Mouse (Mus musculus) spleen, adult 18-20 months (tissue): ENCODE results near the gene Ttc28.

ENCODE experiments used
- DNase-seq, 2 experiments: peaks; one replicate each; pipeline ENCODE4 v3.0.0; 2022; ENCODE audit warnings: mixed read lengths in 2 of 2

The Ttc28 gene

DNA sequence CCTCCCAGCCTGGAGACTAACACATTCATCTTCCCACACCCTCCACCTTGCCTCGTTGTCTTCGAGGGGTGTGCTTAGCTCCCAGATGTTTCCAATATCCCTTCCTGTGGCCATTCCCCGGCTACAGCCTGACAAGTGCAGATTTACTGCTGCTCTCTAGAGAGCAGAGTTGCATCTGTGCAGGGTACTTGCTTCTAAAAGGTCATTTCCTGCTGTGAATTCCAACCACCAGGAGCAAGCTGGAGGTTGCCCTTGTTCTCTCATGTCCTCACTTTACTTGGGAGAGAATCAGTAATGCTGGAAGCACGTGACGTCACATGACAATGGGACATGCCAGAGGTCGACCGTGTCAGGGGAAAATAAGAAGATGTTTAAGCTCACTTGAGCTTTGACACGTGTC lies 131.7 kb downstream of the Ttc28 start:
- no peak for DNase-seq

- DNase-seq: no peak
Observed at GRCm38 (mm10) chr5:111012064-111012463, 132.5 kb downstream of the Ttc28 start.

DNA sequence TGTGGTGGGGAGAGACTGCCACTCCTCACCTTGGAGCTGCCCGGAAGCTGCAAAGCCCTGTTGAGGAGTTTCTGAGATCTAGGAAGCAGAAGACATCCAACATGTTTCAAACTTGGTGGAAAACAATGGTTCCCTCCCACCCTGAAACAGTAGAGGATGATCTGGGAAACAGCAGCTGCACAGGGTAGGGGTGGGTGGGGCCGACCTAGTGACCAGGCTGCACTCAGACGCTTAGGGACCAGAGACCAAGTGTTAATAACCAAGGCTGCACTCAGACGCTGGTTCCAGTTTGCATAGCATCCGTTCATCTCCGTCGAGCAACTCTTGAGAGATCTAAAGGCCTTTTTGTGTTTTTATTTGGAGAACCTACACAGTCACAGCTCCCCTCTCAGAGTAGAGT lies 133.0 kb downstream of the Ttc28 start:
- no peak for DNase-seq

GRCm38 (mm10) chr5:111014960-111015359 lies 135.4 kb downstream of the Ttc28 start:
- no peak for DNase-seq

- no peak for DNase-seq
Observed at GRCm38 (mm10) chr5:111017319-111017718, 137.7 kb downstream of the Ttc28 start.

DNA sequence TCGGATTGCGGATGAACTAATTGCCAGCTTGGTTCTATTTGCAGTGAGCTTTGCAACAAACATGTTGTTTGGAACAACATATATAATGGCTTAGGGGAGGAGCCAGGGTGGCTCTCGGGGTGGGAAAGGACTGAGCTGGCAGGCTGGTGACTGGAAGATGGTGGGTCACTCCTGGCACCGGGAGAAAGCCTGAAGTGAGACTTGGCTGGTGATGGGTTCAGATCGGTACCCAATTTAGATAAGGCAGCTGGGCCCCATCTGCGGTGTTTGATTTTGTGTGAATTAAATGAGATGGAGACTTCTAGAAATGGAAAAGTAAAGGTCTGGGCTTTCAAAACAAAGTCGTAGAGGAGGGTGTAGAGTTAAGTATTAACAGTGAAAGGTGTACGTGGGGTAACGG lies 142.7 kb downstream of the Ttc28 start:
- no peak for DNase-seq

- no peak for DNase-seq
Observed at GRCm38 (mm10) chr5:111022940-111023339, 143.3 kb downstream of the Ttc28 start.

GRCm38 (mm10) chr5:111024621-111025020 lies 145.0 kb downstream of the Ttc28 start:
- DNase-seq: no peak

- DNase-seq: no peak
Observed at GRCm38 (mm10) chr5:111025476-111025875, 145.9 kb downstream of the Ttc28 start.

GRCm38 (mm10) chr5:111026209-111026608 lies 146.6 kb downstream of the Ttc28 start:
- DNase-seq: no peak

GRCm38 (mm10) chr5:111028340-111028739 lies 148.7 kb downstream of the Ttc28 start:
- no peak for DNase-seq

GRCm38 (mm10) chr5:111028952-111029351 lies 149.3 kb downstream of the Ttc28 start:
- no peak for DNase-seq

GRCm38 (mm10) chr5:111032687-111033295 lies 153.2 kb downstream of the Ttc28 start:
- no peak for DNase-seq

DNA sequence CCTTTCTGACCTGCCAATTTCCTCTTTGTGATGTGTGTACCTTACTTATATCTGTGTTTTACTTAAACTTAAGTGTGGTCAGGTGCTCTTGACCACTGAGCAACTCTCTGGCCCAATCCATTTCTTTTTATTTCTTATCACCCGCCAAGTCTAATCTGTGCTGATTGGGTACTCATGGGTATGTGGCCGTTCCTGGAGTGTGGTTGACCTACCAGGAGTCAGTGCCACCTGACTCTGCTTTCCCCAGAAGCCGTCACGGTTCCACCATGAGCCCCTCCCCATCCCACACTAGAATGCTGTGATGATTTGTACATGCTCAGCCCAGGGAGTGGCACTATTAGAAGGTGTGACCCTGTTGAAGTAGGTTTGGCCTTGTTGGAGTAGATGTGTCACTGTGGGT lies 153.9 kb downstream of the Ttc28 start:
- no peak for DNase-seq

DNA sequence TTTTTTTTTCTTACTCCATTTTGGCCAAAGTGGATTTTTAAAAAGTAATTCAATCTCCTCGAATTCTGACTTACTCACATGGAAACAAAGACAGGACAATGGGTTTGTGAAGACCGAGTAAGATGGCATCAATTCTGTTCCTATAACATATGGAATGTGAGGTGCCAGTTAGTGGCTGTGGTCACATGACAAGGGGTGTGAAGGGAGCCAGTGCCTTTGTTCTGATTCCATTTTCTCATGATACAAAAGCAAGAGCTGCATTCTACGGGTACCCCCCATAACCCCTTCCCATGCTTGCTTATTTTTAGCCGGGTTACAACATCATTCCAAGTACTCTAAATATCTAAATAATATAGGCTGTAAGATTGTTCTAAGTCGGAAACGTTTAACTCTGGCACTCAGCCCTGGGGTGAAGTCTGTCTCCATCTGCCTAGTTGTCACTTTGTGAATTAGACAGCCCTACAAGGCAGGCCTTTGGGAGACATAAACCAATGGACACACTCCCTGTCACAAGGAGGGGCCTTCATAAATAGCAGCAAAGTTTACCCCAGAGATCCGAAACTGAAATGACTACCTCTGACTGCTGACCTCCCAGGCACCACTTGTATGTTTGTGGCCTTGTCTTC lies 157.6 kb downstream of the Ttc28 start:
- DNase-seq: no peak

DNA sequence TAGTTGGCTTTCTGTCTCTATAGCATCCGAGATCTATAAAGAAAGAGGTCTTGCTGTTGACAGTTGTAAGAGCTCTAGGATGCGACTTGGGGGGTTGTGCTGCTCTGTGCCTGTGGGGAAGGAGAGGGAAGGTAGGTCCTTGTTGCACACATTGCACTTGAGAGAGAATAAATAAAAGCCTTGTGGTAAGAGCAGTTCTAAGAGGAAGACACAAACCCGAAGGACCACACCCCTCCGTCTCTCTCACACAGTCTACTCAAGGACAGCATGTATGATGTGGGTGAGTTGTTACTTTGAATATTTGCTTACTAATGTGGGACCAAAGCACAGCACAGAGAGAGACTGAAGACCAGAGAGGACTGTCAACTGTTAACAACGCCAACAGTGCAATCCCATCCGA lies 160.2 kb downstream of the Ttc28 start:
- DNase-seq: no peak

- DNase-seq: no peak
Observed at GRCm38 (mm10) chr5:111041952-111042351, 162.3 kb downstream of the Ttc28 start.

GRCm38 (mm10) chr5:111044193-111044592 lies 164.6 kb downstream of the Ttc28 start:
- no peak for DNase-seq

GRCm38 (mm10) chr5:111046359-111046758 lies 166.8 kb downstream of the Ttc28 start:
- no peak for DNase-seq

DNA sequence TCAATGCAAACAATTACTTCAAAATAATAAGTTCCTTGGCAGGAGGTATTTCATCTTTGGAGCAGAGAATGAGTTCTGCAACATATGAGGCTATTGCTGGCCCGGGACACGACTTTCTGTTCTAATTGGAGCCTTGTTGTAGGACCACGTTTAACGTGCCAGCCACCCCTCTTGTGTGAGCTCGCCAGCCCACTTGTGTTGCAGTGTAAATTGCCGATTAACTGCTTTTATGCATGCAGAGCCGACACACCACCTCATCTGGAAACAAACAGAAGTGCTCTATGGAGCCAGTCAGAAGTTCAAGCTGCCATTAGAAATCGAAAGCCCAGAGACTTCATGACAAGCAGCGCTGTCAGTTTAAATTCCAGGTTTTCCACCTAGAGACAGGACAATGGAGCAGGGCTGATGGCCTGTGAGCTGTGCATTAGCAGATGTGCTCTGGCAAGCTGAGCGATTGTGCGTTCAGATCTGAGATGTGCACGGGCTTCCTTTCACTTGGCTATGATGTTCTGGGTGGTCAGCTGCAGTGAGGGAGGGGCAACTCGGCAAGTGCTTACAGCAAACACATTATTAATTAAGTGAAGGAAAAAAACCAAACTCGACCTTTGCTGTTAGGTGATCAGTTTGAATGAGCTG lies 167.4 kb downstream of the Ttc28 start:
- no peak for DNase-seq

DNA sequence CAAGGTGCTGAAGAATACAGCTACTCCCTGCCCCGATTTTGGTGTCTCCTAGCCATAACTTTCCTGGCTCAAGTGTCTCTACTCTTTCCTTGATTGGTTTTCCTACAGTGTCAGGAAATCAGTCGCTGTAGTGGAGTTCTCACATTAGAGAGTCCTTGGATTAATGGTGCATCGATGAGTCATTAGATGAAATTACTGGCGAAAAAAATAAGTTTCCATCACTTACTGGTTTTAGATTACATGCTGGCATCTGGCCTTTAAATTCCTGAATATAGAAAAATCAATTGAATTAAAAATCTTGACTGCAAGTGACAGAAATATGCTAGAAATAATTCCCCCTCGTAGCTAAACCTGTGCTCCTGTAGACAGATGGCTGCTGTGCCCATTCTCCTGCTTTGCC lies 168.4 kb downstream of the Ttc28 start:
- DNase-seq: no peak

DNA sequence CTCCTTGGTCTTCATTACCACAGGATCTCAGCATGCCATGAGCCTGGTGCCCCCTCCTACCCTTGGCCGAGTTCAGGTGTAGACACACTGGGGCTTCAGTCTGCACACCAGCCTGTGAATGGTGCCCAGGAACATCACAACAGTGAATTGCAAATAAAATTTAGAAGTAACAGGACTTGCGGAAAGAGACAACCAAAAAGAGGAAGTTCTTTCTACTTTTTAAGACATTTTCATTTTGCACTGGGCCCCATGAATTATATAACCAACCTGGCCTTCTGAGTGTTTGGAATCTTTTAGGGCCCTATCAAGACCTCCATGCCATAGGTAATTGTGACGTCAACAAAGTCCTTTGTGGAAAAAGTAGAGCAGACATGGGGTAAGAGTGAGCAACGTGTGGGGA lies 170.0 kb downstream of the Ttc28 start:
- peak in 1 of 2 experiments; percentile 15 for DNase-seq

GRCm38 (mm10) chr5:111050135-111050534 lies 170.5 kb downstream of the Ttc28 start:
- no peak for DNase-seq

DNA sequence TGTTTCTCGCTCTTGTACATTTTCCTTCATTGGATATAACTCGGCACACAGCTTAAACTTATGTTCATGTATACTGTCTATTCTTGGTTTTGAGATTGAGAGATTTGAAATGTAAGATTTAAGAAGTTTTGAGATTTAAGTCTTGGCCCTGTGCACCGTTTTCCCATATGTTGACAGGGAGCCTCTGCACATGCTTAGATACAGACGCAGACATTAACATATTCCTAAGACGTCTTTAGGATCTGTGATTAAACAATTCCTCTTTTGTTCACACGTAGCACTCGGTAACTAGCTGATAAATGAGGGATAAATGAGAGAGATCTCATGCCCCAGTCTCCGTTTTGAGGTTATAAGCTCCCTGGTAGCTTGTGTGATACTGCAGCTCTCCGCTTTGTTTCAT lies 174.8 kb downstream of the Ttc28 start:
- no peak for DNase-seq
